Mouse (Mus musculus) cerebellum, adult 8-10 months (tissue): Measurements from ENCODE around the gene Cntnap2.

Source experiments
- DNase-seq: peaks from one replicate; pipeline ENCODE4 v3.0.0; 2022

Gene Cntnap2

DNA sequence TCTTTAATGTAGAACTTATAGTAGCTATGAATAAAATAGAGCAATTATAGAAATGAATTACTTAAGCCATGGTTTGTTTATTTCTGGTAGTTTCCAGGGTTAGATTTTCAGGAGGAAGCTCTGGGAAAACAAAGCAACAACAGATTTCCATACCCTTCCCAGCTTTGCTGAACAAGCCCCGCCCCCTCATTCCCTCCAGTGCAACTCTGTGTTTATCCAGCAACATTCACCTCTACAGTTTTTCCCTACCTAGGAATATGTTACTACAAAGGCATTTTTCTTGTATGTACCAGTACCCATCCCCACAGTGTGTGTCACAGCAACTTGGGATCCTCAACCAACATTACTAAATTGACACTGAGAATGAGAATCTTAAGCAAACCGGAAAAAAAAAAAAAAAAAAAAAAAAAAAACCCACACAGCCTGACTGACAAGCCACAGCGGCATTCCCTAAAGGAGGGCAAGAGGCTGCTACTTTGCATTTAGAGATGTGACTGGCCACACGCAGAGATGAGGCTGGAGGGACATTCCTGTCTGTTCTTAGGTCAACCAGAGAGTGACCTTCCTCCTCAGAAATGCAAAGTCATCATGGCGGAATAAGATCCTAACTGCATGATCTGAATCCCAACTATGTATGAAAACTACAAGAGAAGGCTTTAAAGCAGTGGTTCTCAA, 2260.3 kb downstream of the Cntnap2 start:
- no peak for DNase-seq

DNA sequence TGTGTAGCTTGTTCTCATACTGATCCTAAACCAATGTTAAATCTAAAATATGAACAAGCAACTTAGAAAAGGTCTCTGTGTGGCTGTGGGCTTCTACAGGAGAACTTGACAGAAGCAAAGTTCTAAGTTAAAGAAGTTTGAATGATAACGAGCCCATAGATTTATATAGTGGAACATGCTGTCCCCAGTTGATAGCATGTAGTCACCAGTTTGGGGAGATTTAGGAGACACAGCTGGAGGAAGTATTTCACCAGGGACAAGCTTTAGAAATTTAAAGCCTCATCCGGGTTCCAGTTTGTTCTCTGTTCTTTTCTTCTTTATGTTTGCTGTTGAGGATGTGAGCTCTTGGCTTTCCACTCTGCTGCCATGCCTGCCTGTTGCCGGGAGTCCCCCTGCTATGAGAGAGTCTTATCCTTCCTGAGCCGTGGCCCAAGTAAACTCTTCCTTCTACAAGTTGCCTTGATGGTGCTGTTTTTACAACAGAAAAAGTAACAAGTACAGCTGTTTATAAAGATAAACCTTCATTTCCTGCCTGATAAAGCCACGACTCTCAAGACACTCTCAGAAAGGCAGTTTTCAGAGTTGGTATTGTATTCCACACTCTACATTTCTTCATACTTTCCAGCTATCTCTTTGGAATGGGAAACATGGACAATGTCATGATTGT, 2264.1 kb downstream of the Cntnap2 start:
- no peak for DNase-seq

- no peak for DNase-seq
These were observed 2264.7 kb downstream of the Cntnap2 start for GRCm38 (mm10) chr6:47323886-47324285.

DNA sequence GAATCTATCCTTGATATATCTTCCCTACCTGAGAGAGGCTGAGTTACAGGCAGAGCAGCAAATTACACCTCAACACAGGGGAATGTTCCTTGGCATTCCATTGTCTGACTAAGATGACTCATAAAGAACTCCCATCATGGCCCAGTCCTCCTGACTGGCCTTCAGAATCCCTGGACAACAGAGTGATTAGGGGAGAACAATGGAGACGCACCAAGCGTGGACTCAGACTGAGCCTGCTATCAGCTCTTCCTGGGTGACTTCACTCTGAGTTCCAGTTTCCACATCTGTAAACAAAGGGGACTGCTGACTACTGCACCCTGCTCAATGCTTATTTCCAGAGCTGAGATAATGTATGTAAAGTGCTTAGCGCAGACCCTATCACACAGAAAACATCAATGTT, 2269.1 kb downstream of the Cntnap2 start:
- DNase-seq = no peak

GRCm38 (mm10) chr6:47329212-47329611, 2270.1 kb downstream of the Cntnap2 start:
- no peak for DNase-seq

GRCm38 (mm10) chr6:47333016-47333415, 2273.9 kb downstream of the Cntnap2 start:
- DNase-seq = no peak

DNA sequence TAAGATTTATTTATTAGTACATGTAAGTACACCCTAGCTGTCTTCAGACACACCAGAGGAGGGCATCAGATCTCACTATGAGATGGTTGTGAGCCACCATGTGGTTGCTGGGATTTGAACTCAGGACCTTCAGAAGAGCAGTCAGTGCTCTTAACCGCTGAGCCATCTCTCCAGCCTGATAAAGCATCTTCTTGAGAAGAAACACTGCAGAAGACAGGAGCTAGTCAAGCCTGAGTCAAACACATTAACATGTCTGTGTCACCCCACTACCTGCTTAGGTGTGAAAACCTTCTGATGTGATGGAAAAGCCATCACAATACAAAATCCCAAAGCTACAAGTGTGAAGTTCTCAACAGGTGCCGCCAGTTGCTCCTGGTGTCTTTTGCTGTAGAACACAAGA, 2275.2 kb downstream of the Cntnap2 start:
- DNase-seq = no peak

DNA sequence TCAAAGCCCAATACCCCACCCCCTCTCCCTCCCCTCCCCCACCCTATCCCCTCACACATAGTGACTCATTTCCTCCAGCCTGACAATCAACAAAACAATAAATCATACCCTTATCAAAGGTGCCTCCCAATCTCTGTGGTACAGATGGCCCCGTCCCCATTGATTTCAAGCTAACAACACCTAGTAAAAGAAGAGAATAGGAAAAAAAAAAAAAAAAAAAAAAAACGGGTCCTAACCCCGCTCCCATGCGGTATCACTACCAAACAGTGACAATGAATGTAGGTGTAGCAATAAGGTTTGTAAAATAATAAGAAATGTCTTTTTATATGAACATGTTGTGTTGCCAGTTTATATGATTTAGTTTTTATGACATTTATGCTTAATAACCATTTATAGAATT, 2278.1 kb downstream of the Cntnap2 start:
- DNase-seq = no peak

DNA sequence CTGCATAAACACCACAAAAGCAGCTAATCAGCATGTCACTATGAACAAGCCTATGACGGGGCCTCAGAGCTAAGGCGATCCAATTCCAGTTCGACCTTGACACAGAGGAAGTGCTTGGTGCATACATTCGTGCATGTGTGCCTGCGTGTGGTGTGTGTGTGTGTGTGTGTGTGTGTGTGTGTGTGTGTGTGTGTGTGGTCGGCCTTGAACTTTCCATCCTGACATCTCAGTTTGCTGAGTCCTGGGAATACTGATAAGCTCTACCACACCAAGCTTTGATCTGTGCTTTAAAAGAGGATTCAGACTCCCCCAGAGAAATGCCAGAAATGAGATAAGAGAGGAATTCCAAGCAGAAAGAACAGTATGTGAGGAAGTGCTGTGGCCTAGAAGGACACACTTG, 2279.0 kb downstream of the Cntnap2 start:
- no peak for DNase-seq

DNA sequence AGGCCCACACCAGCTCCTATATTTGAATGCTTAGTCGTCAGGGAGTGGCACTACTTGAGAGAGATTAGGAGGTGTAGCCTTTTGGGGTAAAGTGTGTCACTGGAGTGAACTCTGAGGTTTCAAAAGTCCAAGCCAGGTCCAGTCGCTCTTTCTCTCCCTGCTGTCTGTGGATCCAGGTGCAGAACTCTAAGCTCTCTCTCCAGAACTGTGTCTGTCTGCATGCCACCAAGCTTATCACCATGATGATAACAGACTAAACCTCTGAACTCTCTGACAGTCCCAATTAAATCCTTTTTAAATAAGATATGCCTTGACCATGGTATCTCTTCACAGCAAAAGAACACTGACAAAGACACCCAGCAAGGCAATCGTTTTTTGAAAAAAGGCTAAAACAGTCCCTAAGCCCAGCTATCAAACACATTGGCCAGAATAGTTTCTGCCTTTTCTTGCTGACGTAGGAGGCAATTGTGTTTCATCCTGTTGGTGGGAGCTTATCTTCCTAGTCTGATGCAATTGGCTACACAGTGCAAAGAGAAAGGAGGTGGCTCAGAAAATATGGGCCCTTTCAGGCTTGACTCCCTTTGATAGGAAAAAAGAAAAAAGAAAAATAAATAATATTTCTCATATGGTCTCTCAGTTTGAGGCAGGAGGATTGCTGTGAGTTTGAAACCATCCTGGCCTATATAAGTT, 2281.8 kb downstream of the Cntnap2 start:
- DNase-seq = no peak

DNA sequence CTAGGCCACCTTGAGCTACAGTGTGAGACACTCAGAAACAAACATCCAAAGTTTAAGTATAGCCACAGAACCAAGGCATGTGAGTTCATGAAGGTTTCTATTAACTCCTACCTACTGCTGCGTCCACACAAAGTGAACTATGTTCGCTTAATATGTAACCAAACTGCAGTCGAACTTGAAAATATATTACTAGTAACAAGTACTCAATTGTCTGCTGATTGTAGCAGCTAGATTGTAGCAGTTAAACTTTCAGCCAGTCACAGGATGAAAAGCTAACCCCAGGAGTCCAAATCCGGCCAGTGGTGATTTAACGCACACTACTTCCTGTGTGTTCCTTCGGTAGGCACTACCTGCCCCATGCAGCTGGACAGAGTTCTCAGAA, 2282.3 kb downstream of the Cntnap2 start:
- DNase-seq = no peak

DNA sequence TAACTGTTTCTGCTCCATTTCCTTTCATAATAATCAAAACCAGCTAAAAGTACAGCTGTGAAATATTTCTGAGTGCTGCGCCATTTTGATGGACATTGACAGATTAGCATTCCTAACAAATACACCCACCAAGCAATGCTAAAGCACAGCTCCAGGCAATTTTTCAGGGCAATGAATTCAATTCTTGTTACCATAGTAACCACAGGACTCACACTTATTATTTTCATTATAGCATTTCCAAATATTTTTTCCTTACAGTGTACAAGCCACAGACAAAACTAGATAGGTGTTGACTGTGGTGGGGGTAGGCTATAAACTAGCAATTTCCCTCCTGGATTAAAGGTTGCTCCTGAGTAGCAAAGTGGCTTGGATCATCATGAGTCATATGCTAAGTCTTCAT, 2284.1 kb downstream of the Cntnap2 start:
- no peak for DNase-seq

- no peak for DNase-seq
These were observed 2285.5 kb downstream of the Cntnap2 start for GRCm38 (mm10) chr6:47344696-47345095.

GRCm38 (mm10) chr6:47350100-47350690, 2291.0 kb downstream of the Cntnap2 start:
- no peak for DNase-seq
